Mouse (Mus musculus) c-Kit-positive CD71-positive TER-119-negative erythroid progenitor cells, embryonic 14.5 days (primary cell): ENCODE data around the gene Gm49361.
"Not testable (repeated sequence)": the region's sequence is repeated elsewhere in the genome, so short reads cannot be mapped to it uniquely, and the experiment has no call there.

Source experiments
- DNase-seq: peaks from one replicate; pipeline ENCODE4 v3.0.0-alpha.2; 2013; ENCODE audit warnings: low read depth

Gm49361 gene

GRCm38 (mm10) chr14:57746001-57746771 is at the start of gene Gm49361:
Gm49361 (minus strand) TSS chr14:57746103.
- DNase-seq: peak; percentile 53

GRCm38 (mm10) chr14:57791171-57791570 is 45.3 kb upstream of the Gm49361 start:
- no peak for DNase-seq

- no peak for DNase-seq
Observed at GRCm38 (mm10) chr14:57789759-57790158, 43.9 kb upstream of the Gm49361 start.

GRCm38 (mm10) chr14:57789311-57789710 is 43.4 kb upstream of the Gm49361 start:
- no peak for DNase-seq

GRCm38 (mm10) chr14:57787406-57787805 is 41.5 kb upstream of the Gm49361 start:
- no peak for DNase-seq

- no peak for DNase-seq
Observed at GRCm38 (mm10) chr14:57772157-57772815, 26.4 kb upstream of the Gm49361 start.

GRCm38 (mm10) chr14:57769102-57769501 is 23.2 kb upstream of the Gm49361 start:
- no peak for DNase-seq

- no peak for DNase-seq
Observed at GRCm38 (mm10) chr14:57760447-57761412, 14.8 kb upstream of the Gm49361 start.

GRCm38 (mm10) chr14:57758237-57758636 is 12.3 kb upstream of the Gm49361 start, which contains the start of gene Lats2:
Lats2 (minus strand) TSS chr14:57758388.
- DNase-seq: no peak

GRCm38 (mm10) chr14:57756094-57756493 is 10.2 kb upstream of the Gm49361 start:
- DNase-seq: no peak

GRCm38 (mm10) chr14:57755661-57756060 is 9.8 kb upstream of the Gm49361 start:
- DNase-seq: peak; percentile 48

GRCm38 (mm10) chr14:57753351-57753992 is 7.6 kb upstream of the Gm49361 start:
- peak; percentile 62 for DNase-seq

GRCm38 (mm10) chr14:57751006-57751405 is 5.1 kb upstream of the Gm49361 start:
- not testable (repeated sequence) for DNase-seq

GRCm38 (mm10) chr14:57749501-57749900 is 3.6 kb upstream of the Gm49361 start:
- DNase-seq: no peak

- no peak for DNase-seq
Observed at GRCm38 (mm10) chr14:57745291-57745969, 473 bp downstream of the Gm49361 start.

- DNase-seq: no peak
Observed at GRCm38 (mm10) chr14:57744547-57744946, 1.4 kb downstream of the Gm49361 start.

GRCm38 (mm10) chr14:57740651-57741050 is 5.3 kb downstream of the Gm49361 start:
- no peak for DNase-seq

- no peak for DNase-seq
Observed at GRCm38 (mm10) chr14:57737089-57737488, 8.8 kb downstream of the Gm49361 start.

GRCm38 (mm10) chr14:57736141-57736540 is 9.8 kb downstream of the Gm49361 start:
- no peak for DNase-seq

GRCm38 (mm10) chr14:57732668-57733293 is 13.1 kb downstream of the Gm49361 start:
- no peak for DNase-seq

- no peak for DNase-seq
Observed at GRCm38 (mm10) chr14:57730527-57730926, 15.4 kb downstream of the Gm49361 start.
